Mouse (Mus musculus): ENCODE measurements at regions not wholly inside any gene's neighbourhood (a gene's known extent, or its start where the extent isn't known, plus 50 kb on each side); places are given as distances from the start of the nearest gene placed in this dataset.

DNA sequence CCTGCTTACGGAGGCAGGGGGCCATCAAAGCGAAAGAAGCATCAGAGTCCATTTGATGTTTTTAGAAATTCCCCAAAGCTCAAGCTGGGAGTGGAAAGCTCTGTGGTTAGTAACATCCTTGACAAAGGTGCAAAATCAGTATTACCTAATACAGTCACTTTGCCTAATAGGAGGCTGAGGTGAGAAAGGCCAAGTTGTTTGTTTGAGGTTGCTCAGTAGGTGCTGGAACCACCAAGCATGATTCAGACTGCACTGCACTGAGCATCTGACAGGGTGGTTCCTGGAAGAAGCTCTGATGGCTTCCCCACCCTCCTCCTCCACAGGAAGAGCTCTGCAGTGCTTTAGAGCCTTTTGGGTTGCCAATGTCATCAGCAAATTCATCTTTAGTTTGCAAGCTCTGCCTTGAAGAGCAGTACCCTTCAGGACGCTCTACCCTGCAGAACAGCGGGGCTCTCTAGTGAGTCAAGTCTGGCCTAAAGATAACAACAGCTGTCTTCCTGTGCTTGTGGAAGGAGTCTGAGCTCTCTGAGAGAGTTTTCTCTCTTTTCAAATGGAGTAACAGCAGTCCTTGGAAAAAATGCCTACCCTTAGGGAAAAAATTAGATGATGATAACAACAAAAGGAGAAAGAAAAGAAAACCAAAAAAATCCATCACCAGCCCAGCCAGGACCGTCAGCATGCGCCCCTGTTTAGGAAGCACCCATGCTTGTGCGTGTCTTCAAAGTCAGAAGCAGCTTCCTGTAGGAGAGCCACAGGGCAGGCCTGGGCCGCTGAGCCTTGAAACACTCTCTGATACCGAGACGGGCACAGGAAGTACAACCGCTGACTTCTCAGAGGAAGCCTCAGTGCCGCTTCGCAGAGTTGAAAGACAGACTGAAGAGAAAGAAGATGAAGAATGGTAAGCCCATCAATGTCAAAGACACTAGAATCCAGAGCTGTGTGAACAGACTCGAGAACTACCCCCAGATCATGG is 75.6 kb upstream of the Sp4 start:
- no peaks in the 10 kb centered on the region for H3K9me3 ChIP-seq
- no peak for ATAC-seq (ENCODE audit: insufficient read depth, low FRiP score, low read depth)
- no peak overlapping the region for H3K4me3 ChIP-seq (replicated peaks)
- WGBS: 66% methylated on average over 14 of the region's 14 CpGs
- no peak overlapping the region for H3K4me2 ChIP-seq
- H3K4me1 ChIP-seq: no peaks in the 10 kb centered on the region
- H3K27ac ChIP-seq: no peak overlapping the region
- no peak overlapping the region for H3K9ac ChIP-seq
- H3K36me3 ChIP-seq: no peaks in the 10 kb centered on the region
- H3K27me3 ChIP-seq (replicated peaks): no peaks in the 10 kb centered on the region

- no peak for ATAC-seq (ENCODE audit: insufficient read depth, low FRiP score, low read depth)
- H3K4me2 ChIP-seq: no peak overlapping the region
- WGBS: 73% methylated on average over 6 of the region's 6 CpGs
- H3K9ac ChIP-seq: no peak overlapping the region
- no peak overlapping the region for H3K27ac ChIP-seq
- H3K4me3 ChIP-seq (replicated peaks): no peak overlapping the region
- no peaks in the 10 kb centered on the region for H3K4me1 ChIP-seq
- no peaks in the 10 kb centered on the region for H3K36me3 ChIP-seq
- H3K9me3 ChIP-seq: no peaks in the 10 kb centered on the region
- no peaks in the 10 kb centered on the region for H3K27me3 ChIP-seq (replicated peaks)
These were observed 72.0 kb upstream of the Sp4 start for GRCm38 (mm10) chr12:118373250-118373649.

GRCm38 (mm10) chr12:118371905-118372304 is 70.7 kb upstream of the Sp4 start:
- 75% methylated on average over 4 of the region's 4 CpGs for WGBS
- no peak overlapping the region for H3K4me2 ChIP-seq

GRCm38 (mm10) chr12:118367307-118368076 is 66.3 kb upstream of the Sp4 start:
- ATAC-seq (ENCODE audit: insufficient read depth, low FRiP score, low read depth): no peak
- WGBS: 57% methylated on average over 10 of the region's 10 CpGs

More at GRCm38 (mm10) chr12:118371905-118372304, 70.7 kb upstream of the Sp4 start:
- no peaks in the 10 kb centered on the region for H3K27me3 ChIP-seq (replicated peaks)
- H3K27ac ChIP-seq: no peak overlapping the region
- no peaks in the 10 kb centered on the region for H3K9me3 ChIP-seq
- H3K4me3 ChIP-seq (replicated peaks): no peak overlapping the region
- no peak overlapping the region for H3K9ac ChIP-seq
- ATAC-seq (ENCODE audit: insufficient read depth, low FRiP score, low read depth): no peak
- H3K4me1 ChIP-seq: no peaks in the 10 kb centered on the region
- H3K36me3 ChIP-seq: no peaks in the 10 kb centered on the region

GRCm38 (mm10) chr12:118352866-118353265 is 51.6 kb upstream of the Sp4 start:
- 79% methylated on average over 7 of the region's 7 CpGs for WGBS
- no peaks in the 10 kb centered on the region for H3K9me3 ChIP-seq
- H3K27me3 ChIP-seq (replicated peaks): no peaks in the 10 kb centered on the region
- no peak overlapping the region for H3K4me2 ChIP-seq
- H3K27ac ChIP-seq: no peak overlapping the region
- no peaks in the 10 kb centered on the region for H3K36me3 ChIP-seq
- no peak overlapping the region for H3K9ac ChIP-seq
- no peak overlapping the region for H3K4me3 ChIP-seq (replicated peaks)
- no peak for ATAC-seq (ENCODE audit: insufficient read depth, low FRiP score, low read depth)
- H3K4me1 ChIP-seq: no peaks in the 10 kb centered on the region

More at GRCm38 (mm10) chr12:118367307-118368076, 66.3 kb upstream of the Sp4 start:
- H3K9ac ChIP-seq: no peak overlapping the region
- no peaks in the 10 kb centered on the region for H3K4me1 ChIP-seq
- H3K4me2 ChIP-seq: no peak overlapping the region
- H3K27ac ChIP-seq: no peak overlapping the region
- no peaks in the 10 kb centered on the region for H3K36me3 ChIP-seq
- no peaks in the 10 kb centered on the region for H3K27me3 ChIP-seq (replicated peaks)
- no peak overlapping the region for H3K4me3 ChIP-seq (replicated peaks)
- H3K9me3 ChIP-seq: no peaks in the 10 kb centered on the region

DNA sequence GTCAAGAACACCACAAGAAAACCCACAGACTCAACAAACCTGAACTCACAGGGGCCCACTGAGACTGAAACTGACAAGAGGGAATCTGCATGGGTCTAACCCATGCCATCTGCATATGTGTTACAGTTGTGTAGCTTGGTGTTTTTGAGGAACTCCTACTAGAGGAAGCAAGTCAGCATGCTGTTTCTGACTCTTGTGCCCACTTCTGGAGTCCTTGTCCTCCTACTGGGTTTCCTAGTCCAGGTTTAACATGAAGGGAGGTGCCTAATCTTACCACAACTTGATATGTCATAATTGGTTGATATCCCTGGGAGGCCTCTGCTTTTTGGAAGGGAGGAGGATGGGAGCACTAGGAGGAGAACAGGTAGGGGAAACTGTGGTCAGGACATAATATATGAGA is 50.2 kb upstream of the Sp4 start:
- H3K4me1 ChIP-seq: no peaks in the 10 kb centered on the region
- no peaks in the 10 kb centered on the region for H3K9me3 ChIP-seq
- no peaks in the 10 kb centered on the region for H3K36me3 ChIP-seq
- H3K9ac ChIP-seq: no peak overlapping the region
- no peaks in the 10 kb centered on the region for H3K27me3 ChIP-seq (replicated peaks)
- H3K27ac ChIP-seq: no peak overlapping the region
- H3K4me3 ChIP-seq (replicated peaks): no peak overlapping the region
- H3K4me2 ChIP-seq: no peak overlapping the region
- ATAC-seq (ENCODE audit: insufficient read depth, low FRiP score, low read depth): no peak

Data from stomach, embryonic 15.5 days (tissue).